Mouse (Mus musculus) CD4-positive, CD25-positive, alpha-beta regulatory T cell (primary cell): Measurements from ENCODE around the gene Serpinb2. TPM values are rescaled to one million over a fixed set of nuclear protein-coding genes. Genes with fewer than 3 reads are reported as not detected.

ENCODE experiments used
- polyA plus RNA-seq: library from polyadenylated mRNA; unstranded; fragments of 100-300 nt; shearing (Covaris generic); gene quantifications from one replicate; pipeline ENCODE4 v1.2.1, GENCODE M21; 2017

Gene Serpinb2
- polyA plus RNA-seq = 0.25 TPM

DNA sequence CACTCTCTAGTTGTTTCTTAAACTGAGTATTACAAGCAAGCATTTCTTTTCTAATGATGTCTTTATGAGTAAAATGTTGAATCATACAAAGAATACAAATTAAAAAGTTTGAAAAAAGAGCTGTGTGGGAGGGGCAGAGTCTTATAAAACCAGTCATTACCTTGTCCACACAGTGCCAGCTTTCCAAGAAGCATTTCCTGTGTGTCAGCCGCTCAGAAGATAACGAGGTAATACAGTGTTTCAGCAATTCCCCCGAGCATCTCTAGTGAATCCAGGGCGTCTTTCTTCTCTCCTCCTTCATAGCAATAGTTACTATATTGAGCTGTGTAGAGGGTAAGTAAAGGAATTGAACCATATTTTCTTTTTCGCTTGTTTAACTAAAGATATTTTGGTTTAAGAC, at the start of gene Serpinb2:
Gene Serpinb2 (plus strand): TSS at position 172 of the 400 bp plus-strand sequence.

Other genes with a start within 250 kb of the Serpinb2 start
- not detected for gene Serpinb3b, start 233.1 kb upstream of the Serpinb2 start, polyA plus RNA-seq
- gene Serpinb3c, start 233.1 kb upstream of the Serpinb2 start, polyA plus RNA-seq = not detected
- not detected for gene Serpinb11, start 150.2 kb upstream of the Serpinb2 start, polyA plus RNA-seq
- not detected for gene Serpinb7, start 111.8 kb upstream of the Serpinb2 start, polyA plus RNA-seq
- gene Serpinb8, start 78.6 kb downstream of the Serpinb2 start, polyA plus RNA-seq = not detected